ENCODE assay signal across 18 mouse cellular contexts in genomic region chr7:49004402-49004801, GRCm38 (mm10).
DNase-seq lines count a peak whose midpoint lies in the region; ATAC-seq lines count a peak whose summit lies in the region.
"Had no signal": no experiment of that assay in that cellular context is flagged by ENCODE, and none has a peak within 500 bp of the region (broad histone marks: within the 10 kb centered on the region; RNA-seq: fewer than 3 reads in every experiment).

No protein-coding gene starts in this region.

- H3K9me3 ChIP-seq in kidney, embryonic 14.5 days (ENCODE audit: control insufficient read depth, low read length) = no peaks in the 10 kb centered on the region
- H3K9me3 ChIP-seq: embryonic facial prominence, embryonic 15.5 days; forebrain, embryonic 13.5 days; heart, embryonic 13.5 days; intestine, embryonic 15.5 days had no signal

- no peaks in the 10 kb centered on the region for H3K4me1 ChIP-seq in kidney, embryonic 14.5 days (ENCODE audit: control insufficient read depth, insufficient read depth, low read length)
- H3K4me1 ChIP-seq in brown adipose tissue, adult 24 weeks (ENCODE audit: control insufficient read depth, insufficient read depth, insufficient read length, low read length) = peaks cover 8% of the 10 kb centered on the region; the same call in 1 of the 2 replicates
- H3K4me1 ChIP-seq: embryonic facial prominence, embryonic 15.5 days had no signal

- H3K9ac ChIP-seq in kidney, embryonic 14.5 days (ENCODE audit: low read depth, low read length) = no peak overlapping the region
- H3K9ac ChIP-seq: embryonic facial prominence, embryonic 15.5 days; forebrain, embryonic 13.5 days; heart, embryonic 13.5 days; intestine, embryonic 15.5 days; liver, embryonic 14.5 days had no signal

- DNase-seq in kidney, adult 11 months = peak; percentile 73
- peak; percentile 46 to 69 for DNase-seq in kidney, postnatal 36 days
- DNase-seq in lung, postnatal 36 days = peak; percentile 68
- no peak for DNase-seq in left cerebral cortex, postnatal 25 days (ENCODE audit: low spot score in 2 of 2)
- DNase-seq in frontal cortex, postnatal 36 days (ENCODE audit: low spot score in 2 of 2) = no peak
- DNase-seq: cerebellum, adult 18-20 months; layer of hippocampus, adult 9-11 months; left cerebral cortex, postnatal 4 days; right cerebral cortex, postnatal 25 days; thymus, adult 2 months had no signal

- intact Hi-C loops in left cerebral cortex, postnatal 25 days (cut with DNase I) = no loop called here

- H3K4me3 ChIP-seq in kidney, embryonic 14.5 days (ENCODE audit: low read length) = no peak overlapping the region
- H3K4me3 ChIP-seq in brown adipose tissue, adult 24 weeks (ENCODE audit: insufficient read depth, low read depth, low read length) = no peak overlapping the region
- H3K4me3 ChIP-seq: embryonic facial prominence, embryonic 15.5 days; forebrain, embryonic 13.5 days; heart, embryonic 13.5 days; intestine, embryonic 15.5 days had no signal

- H3K27me3 ChIP-seq in kidney, embryonic 14.5 days (ENCODE audit: control insufficient read depth, insufficient read depth, low read length) = no peaks in the 10 kb centered on the region
- H3K27me3 ChIP-seq: embryonic facial prominence, embryonic 15.5 days; forebrain, embryonic 13.5 days; heart, embryonic 13.5 days; intestine, embryonic 15.5 days had no signal

- H3K4me2 ChIP-seq in kidney, embryonic 14.5 days (replicated peaks; ENCODE audit: low read depth, low read length) = no peak overlapping the region
- H3K4me2 ChIP-seq: embryonic facial prominence, embryonic 15.5 days; forebrain, embryonic 13.5 days; heart, embryonic 13.5 days; intestine, embryonic 15.5 days had no signal

- no peak overlapping the region for H3K27ac ChIP-seq in kidney, embryonic 14.5 days (ENCODE audit: low read depth, low read length)
- peak overlapping the region; percentile 61 for H3K27ac ChIP-seq in brown adipose tissue, adult 24 weeks (replicated peaks; ENCODE audit: low read depth, low read length)
- H3K27ac ChIP-seq: embryonic facial prominence, embryonic 15.5 days; forebrain, embryonic 13.5 days; heart, embryonic 13.5 days; intestine, embryonic 15.5 days; liver, embryonic 14.5 days had no signal

- H3K36me3 ChIP-seq in kidney, embryonic 14.5 days (ENCODE audit: control insufficient read depth, insufficient read depth, low read length) = no peaks in the 10 kb centered on the region
- H3K36me3 ChIP-seq: embryonic facial prominence, embryonic 15.5 days; heart, embryonic 13.5 days; intestine, embryonic 15.5 days had no signal

- WGBS in kidney, embryonic 14.5 days = 68% methylated on average over 5 of the region's 5 CpGs

- no peak for ATAC-seq in kidney, embryonic 14.5 days (ENCODE audit: low FRiP score, low TSS enrichment)
- ATAC-seq in CD4-positive, CD25-positive, alpha-beta regulatory T cell, adult 4 months = no peak
- ATAC-seq: forebrain, embryonic 13.5 days; intestine, embryonic 15.5 days had no signal

Comparison
In these comparisons a context has a peak if more than half of its experiments do, and no peak if none do; other contexts are left out.
1. DNase-seq: peak in kidney, adult 11 months (single experiment), kidney, postnatal 36 days (2 of 2) and lung, postnatal 36 days (single experiment); none in left cerebral cortex, postnatal 25 days (0 of 2) and frontal cortex, postnatal 36 days (0 of 2).